Mouse (Mus musculus): ENCODE measurements around the gene C9. TPM values are rescaled to one million over a fixed set of nuclear protein-coding genes. Genes with fewer than 3 reads are reported as not detected.

Gene C9
- total and polyA plus RNA-seq, 2 experiments from 2014 or later, result not detected

- H3K9me3 ChIP-seq (replicated peaks; ENCODE audit: control insufficient read depth, low read length), result no peaks in the 10 kb centered on the region
- no peaks in the 10 kb centered on the region for H3K27me3 ChIP-seq (ENCODE audit: control insufficient read depth, insufficient read depth, low read length)
- no peaks in the 10 kb centered on the region for H3K36me3 ChIP-seq (replicated peaks; ENCODE audit: control insufficient read depth, insufficient read depth, low read length)
- no peak overlapping the region for H3K4me2 ChIP-seq (ENCODE audit: low read depth, low read length)
- no peak overlapping the region for H3K27ac ChIP-seq (ENCODE audit: low read depth)
- no peak overlapping the region for H3K4me3 ChIP-seq (ENCODE audit: low read depth, low read length)
- WGBS, result 24% methylated on average over 9 of the region's 9 CpGs
- no peak for ATAC-seq (ENCODE audit: insufficient read depth, low read depth)
- H3K9ac ChIP-seq (replicated peaks; ENCODE audit: low read depth, low read length), result no peak overlapping the region
- H3K4me1 ChIP-seq (ENCODE audit: control insufficient read depth, insufficient read depth), result no peaks in the 10 kb centered on the region
- TF ChIP-seq EP300 (IDR thresholded peaks at IDR 0.05; ENCODE audit: low read depth) (no peak), CTCF (IDR thresholded peaks at IDR 0.05; ENCODE audit: low read depth) (no peak)
- no peak for DNase-seq (ENCODE audit: low spot score)
These were observed 3.8 kb downstream of the C9 start for GRCm38 (mm10) chr15:6448892-6449291.

- DNase-seq (ENCODE audit: low spot score) (no peak), ATAC-seq (ENCODE audit: insufficient read depth, low read depth) (no peak)
- TF ChIP-seq CTCF (IDR thresholded peaks at IDR 0.05; ENCODE audit: low read depth) (no peak), EP300 (IDR thresholded peaks at IDR 0.05; ENCODE audit: low read depth) (no peak)
- Histone ChIP-seq H3K9me3 (replicated peaks; ENCODE audit: control insufficient read depth, low read length) (no peaks in the 10 kb centered on the region), H3K27ac (ENCODE audit: low read depth) (no peak overlapping the region), H3K4me1 (ENCODE audit: control insufficient read depth, insufficient read depth) (no peaks in the 10 kb centered on the region), H3K4me3 (ENCODE audit: low read depth, low read length) (no peak overlapping the region), H3K27me3 (ENCODE audit: control insufficient read depth, insufficient read depth, low read length) (no peaks in the 10 kb centered on the region), H3K36me3 (replicated peaks; ENCODE audit: control insufficient read depth, insufficient read depth, low read length) (no peaks in the 10 kb centered on the region), H3K9ac (replicated peaks; ENCODE audit: low read depth, low read length) (no peak overlapping the region), H3K4me2 (ENCODE audit: low read depth, low read length) (no peak overlapping the region)
- WGBS, result 65% methylated on average over 2 of the region's 2 CpGs
These were observed 9.3 kb downstream of the C9 start for GRCm38 (mm10) chr15:6454461-6454860.

GRCm38 (mm10) chr15:6461381-6461780 is 16.3 kb downstream of the C9 start:
- no peak overlapping the region for H3K27ac ChIP-seq (ENCODE audit: low read depth)

GRCm38 (mm10) chr15:6463361-6463923 is 18.3 kb downstream of the C9 start:
- no peak for TF ChIP-seq CTCF (IDR thresholded peaks at IDR 0.05; ENCODE audit: low read depth)
- TF ChIP-seq EP300 (IDR thresholded peaks at IDR 0.05; ENCODE audit: low read depth), result no peak
- H3K4me3 ChIP-seq (ENCODE audit: low read depth, low read length), result no peak overlapping the region
- H3K4me1 ChIP-seq (ENCODE audit: control insufficient read depth, insufficient read depth), result no peaks in the 10 kb centered on the region
- H3K36me3 ChIP-seq (replicated peaks; ENCODE audit: control insufficient read depth, insufficient read depth, low read length), result no peaks in the 10 kb centered on the region
- no peaks in the 10 kb centered on the region for H3K27me3 ChIP-seq (ENCODE audit: control insufficient read depth, insufficient read depth, low read length)
- no peak for ATAC-seq (ENCODE audit: insufficient read depth, low read depth)
- H3K27ac ChIP-seq (ENCODE audit: low read depth), result no peak overlapping the region
- no peak overlapping the region for H3K9ac ChIP-seq (replicated peaks; ENCODE audit: low read depth, low read length)
- H3K4me2 ChIP-seq (ENCODE audit: low read depth, low read length), result no peak overlapping the region
- no peaks in the 10 kb centered on the region for H3K9me3 ChIP-seq (replicated peaks; ENCODE audit: control insufficient read depth, low read length)
- DNase-seq (ENCODE audit: low spot score), result no peak
- 70% methylated on average over 3 of the region's 3 CpGs for WGBS

More at GRCm38 (mm10) chr15:6461381-6461780, 16.3 kb downstream of the C9 start:
- Histone ChIP-seq H3K27me3 (ENCODE audit: control insufficient read depth, insufficient read depth, low read length) (no peaks in the 10 kb centered on the region), H3K4me2 (ENCODE audit: low read depth, low read length) (no peak overlapping the region), H3K4me1 (ENCODE audit: control insufficient read depth, insufficient read depth) (no peaks in the 10 kb centered on the region), H3K4me3 (ENCODE audit: low read depth, low read length) (no peak overlapping the region), H3K9me3 (replicated peaks; ENCODE audit: control insufficient read depth, low read length) (no peaks in the 10 kb centered on the region), H3K36me3 (replicated peaks; ENCODE audit: control insufficient read depth, insufficient read depth, low read length) (no peaks in the 10 kb centered on the region), H3K9ac (replicated peaks; ENCODE audit: low read depth, low read length) (no peak overlapping the region)
- no peak for ATAC-seq (ENCODE audit: insufficient read depth, low read depth)
- WGBS, result 54% methylated on average over 8 of the region's 8 CpGs
- no peak for TF ChIP-seq CTCF (IDR thresholded peaks at IDR 0.05; ENCODE audit: low read depth)
- DNase-seq (ENCODE audit: low spot score), result no peak

GRCm38 (mm10) chr15:6466995-6467394 is 21.9 kb downstream of the C9 start:
- no peaks in the 10 kb centered on the region for H3K9me3 ChIP-seq (replicated peaks; ENCODE audit: control insufficient read depth, low read length)
- no peaks in the 10 kb centered on the region for H3K27me3 ChIP-seq (ENCODE audit: control insufficient read depth, insufficient read depth, low read length)
- TF ChIP-seq EP300 (IDR thresholded peaks at IDR 0.05; ENCODE audit: low read depth) (no peak), CTCF (IDR thresholded peaks at IDR 0.05; ENCODE audit: low read depth) (no peak)
- DNase-seq (ENCODE audit: low spot score), result no peak
- WGBS, result 68% methylated on average over 10 of the region's 10 CpGs
- H3K27ac ChIP-seq (ENCODE audit: low read depth), result no peak overlapping the region
- H3K9ac ChIP-seq (replicated peaks; ENCODE audit: low read depth, low read length), result no peak overlapping the region
- H3K36me3 ChIP-seq (replicated peaks; ENCODE audit: control insufficient read depth, insufficient read depth, low read length), result no peaks in the 10 kb centered on the region
- H3K4me1 ChIP-seq (ENCODE audit: control insufficient read depth, insufficient read depth), result no peaks in the 10 kb centered on the region
- no peak overlapping the region for H3K4me2 ChIP-seq (ENCODE audit: low read depth, low read length)
- no peak for ATAC-seq (ENCODE audit: insufficient read depth, low read depth)
- no peak overlapping the region for H3K4me3 ChIP-seq (ENCODE audit: low read depth, low read length)

DNA sequence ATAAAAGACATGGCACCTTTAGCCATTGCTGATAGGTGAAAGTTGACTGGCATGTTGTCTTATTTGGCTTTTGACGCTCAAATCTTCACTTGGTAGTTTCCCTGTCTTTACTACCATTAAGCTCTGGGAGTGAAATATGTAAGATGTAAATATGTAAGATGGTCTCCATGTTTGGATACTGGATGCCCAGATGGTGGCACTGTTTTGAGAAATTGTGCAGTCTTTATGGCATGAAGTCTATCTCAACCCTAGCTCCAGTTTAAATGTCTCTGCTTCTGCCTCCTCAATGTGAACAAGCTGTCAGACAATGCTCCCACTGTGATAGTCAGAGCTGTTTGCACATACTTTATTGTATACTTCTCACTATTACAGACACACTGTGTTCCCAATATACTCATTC is 23.7 kb downstream of the C9 start:
- TF ChIP-seq CTCF (IDR thresholded peaks at IDR 0.05; ENCODE audit: low read depth), result no peak
- TF ChIP-seq EP300 (IDR thresholded peaks at IDR 0.05; ENCODE audit: low read depth), result no peak
- H3K27me3 ChIP-seq (ENCODE audit: control insufficient read depth, insufficient read depth, low read length), result no peaks in the 10 kb centered on the region

More for the DNA sequence above, 23.7 kb downstream of the C9 start:
- DNase-seq (ENCODE audit: low spot score) (no peak), ATAC-seq (ENCODE audit: insufficient read depth, low read depth) (no peak)
- no peaks in the 10 kb centered on the region for H3K9me3 ChIP-seq (replicated peaks; ENCODE audit: control insufficient read depth, low read length)
- 84% methylated on average over 1 of the region's 1 CpGs for WGBS
- H3K36me3 ChIP-seq (replicated peaks; ENCODE audit: control insufficient read depth, insufficient read depth, low read length), result no peaks in the 10 kb centered on the region
- H3K27ac ChIP-seq (ENCODE audit: low read depth), result no peak overlapping the region
- no peak overlapping the region for H3K4me2 ChIP-seq (ENCODE audit: low read depth, low read length)
- H3K9ac ChIP-seq (replicated peaks; ENCODE audit: low read depth, low read length), result no peak overlapping the region
- no peaks in the 10 kb centered on the region for H3K4me1 ChIP-seq (ENCODE audit: control insufficient read depth, insufficient read depth)
- H3K4me3 ChIP-seq (ENCODE audit: low read depth, low read length), result no peak overlapping the region

Data from heart, postnatal 0 days (tissue).